Mouse (Mus musculus) thymus, postnatal 10 days (tissue): ENCODE results near the gene Fam192a.
A peak's percentile ranks its signal among the peaks of the same experiment; 100 is the strongest.

Experiments
- DNase-seq, 2 experiments: peaks; one replicate each; pipeline ENCODE4 v3.0.0; 2021; ENCODE audit warnings: low spot score in 2 of 2

Gene Fam192a

DNA sequence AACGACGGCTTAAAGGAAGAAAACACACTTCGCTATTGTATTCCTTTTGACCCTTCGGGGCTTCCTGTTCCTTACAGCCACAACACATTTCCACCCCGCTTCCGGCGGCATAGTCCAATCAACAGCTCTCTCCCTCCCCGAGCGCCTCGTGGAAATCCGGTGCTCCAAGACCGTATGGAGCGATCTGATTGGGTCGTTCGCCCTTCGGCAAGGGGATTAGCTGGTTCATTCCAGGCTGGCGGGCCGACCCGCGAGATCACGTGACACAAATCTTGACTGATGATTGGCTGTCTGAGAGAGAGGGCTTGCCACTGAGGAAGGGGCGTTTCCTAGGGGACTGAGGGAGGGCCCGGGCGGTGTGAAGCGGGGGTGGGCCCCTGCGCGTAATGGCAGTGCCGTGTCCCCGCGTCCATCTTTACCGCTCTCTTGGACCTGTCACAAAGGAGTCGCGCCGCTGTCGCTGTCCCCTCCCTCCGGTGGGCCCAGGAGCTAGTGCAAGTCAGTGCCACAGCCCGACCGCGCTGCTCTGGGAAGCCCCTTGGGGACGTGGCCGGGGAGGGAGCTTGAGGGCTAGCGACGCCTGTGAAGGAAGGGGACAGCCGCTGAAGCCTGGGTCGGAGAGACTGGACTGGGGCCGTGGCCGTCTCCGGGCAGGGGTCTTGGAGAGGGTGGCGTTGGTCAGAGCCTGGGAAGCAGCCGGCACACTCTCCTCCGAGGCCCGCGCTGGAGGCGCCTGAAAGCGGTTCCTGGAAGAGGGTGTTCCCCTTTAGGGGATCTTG is at the start of gene Fam192a, which contains the start of gene Rspry1:
Fam192a (minus strand) TSS at position 391 of the 779 bp plus-strand sequence.
Rspry1 (plus strand) TSS at position 331 of the 779 bp plus-strand sequence.
- peak; percentile 100 for DNase-seq

GRCm38 (mm10) chr8:94649496-94649895 is 47.7 kb upstream of the Fam192a start:
- no peak for DNase-seq

GRCm38 (mm10) chr8:94646165-94646564 is 44.4 kb upstream of the Fam192a start:
- DNase-seq: no peak

DNA sequence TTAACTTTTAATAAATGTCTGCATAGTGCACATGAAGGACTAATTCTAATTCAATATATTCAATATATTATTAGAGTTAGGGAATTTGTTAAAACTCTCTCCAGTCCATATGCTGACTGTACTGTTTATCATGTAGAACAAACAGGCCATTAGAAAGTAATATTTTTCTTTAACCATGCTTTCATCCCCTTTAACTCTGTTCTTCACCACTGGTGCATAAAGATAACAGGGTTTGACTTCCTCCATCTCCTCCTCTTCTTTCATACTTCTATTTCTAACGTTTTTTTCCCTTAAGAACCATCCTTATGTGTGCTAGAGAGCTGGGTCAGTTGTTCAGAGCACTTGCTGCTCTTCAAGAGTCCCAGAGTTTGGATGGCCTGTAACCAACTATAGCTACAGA is 43.4 kb upstream of the Fam192a start:
- no peak for DNase-seq

- no peak for DNase-seq
Observed at GRCm38 (mm10) chr8:94641938-94642337, 40.1 kb upstream of the Fam192a start.

DNA sequence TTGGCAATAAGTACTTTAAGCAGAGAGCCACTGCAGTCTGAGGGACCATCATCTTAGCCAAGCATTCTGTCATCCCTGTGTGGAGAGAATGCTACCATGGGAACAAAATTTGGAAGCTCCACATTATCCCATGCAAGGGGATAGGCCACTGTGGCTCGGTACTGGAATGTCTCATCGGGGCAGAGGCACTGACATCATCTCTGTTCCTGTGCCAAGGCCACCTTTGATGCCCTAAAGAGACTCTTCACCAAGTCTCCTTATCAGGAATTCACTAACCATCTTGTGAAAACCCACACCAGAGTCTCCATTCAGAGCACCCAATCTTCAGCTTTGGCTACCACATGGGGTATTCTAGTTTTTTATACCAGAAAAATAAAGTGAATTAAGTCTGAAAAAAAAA is 39.4 kb upstream of the Fam192a start:
- no peak for DNase-seq

DNA sequence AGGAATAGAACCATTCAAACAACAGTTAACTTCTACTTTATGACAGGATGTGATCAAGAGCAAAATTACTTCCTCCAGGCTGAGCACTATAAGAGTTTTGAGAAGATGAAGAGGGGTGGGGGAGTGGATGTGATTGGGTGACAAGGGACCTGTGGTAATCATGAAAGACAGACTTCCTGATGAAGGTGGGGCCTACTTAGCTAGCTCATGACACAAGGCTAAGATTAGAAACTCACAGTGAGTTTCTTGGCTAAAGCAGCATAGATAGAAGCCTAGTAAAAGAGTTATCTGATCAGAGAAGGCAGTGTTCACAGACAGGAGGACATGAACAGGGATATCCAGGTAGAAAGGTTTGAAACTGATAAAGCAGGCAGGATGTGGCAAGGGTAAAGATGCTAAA is 32.4 kb upstream of the Fam192a start:
- DNase-seq: peak; percentile 43 to 44

DNA sequence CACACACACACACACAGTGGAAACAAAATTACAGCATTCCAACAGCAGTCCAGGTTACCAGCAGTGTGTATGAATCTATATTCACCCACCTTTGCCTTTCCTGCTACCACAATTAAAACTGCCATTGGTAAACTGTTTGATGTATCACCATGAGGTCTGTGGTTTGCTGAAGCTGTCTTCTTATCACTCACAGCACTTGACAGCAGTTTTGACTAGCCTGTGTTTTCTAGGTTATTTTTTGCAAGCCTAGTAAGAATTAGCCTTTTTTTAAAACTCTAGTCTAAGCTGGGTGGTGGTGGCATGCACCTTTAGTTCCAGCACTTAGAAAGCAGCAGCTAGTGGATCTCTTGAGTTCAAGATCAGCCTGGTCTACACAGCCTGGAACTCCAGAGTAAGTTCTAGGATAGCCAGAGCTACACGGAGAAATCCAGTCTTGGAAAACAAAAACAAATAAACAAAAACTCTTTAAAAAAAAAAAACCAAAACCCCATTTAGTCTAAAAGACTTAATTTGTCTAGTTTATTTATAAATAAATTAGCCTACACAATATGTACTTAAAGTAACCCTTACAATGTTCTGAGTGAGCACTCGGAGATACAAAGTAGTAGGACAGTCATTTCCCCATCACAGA is 31.9 kb upstream of the Fam192a start:
- no peak for DNase-seq

GRCm38 (mm10) chr8:94624885-94625284 is 23.1 kb upstream of the Fam192a start:
- DNase-seq: no peak

- no peak for DNase-seq
Observed at GRCm38 (mm10) chr8:94607064-94607463, 5.3 kb upstream of the Fam192a start.

DNA sequence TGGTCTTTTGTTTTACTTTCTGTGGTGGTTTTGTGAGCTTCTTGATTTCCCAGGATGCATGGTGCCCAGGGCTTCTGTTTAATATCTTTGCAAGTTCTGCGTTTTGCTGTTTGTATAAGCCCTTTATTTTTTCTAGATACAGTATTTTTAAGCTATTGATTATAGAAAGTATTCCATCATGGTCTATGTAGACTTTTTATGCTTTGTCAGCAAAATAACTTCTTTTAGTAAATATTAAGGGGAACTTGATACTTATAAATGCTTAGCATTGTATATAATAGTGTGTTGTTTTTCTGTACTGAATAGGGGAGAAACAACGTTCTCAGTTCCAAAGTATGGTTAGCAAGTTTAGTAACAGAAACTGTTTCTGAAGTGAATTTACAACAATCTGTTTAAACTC is 2.2 kb upstream of the Fam192a start:
- no peak for DNase-seq

- peak in 1 of 2 experiments; percentile 32 for DNase-seq
Observed at GRCm38 (mm10) chr8:94602471-94603131, 804 bp upstream of the Fam192a start.

- peak; percentile 25 to 39 for DNase-seq
Observed at GRCm38 (mm10) chr8:94601034-94601606, 677 bp downstream of the Fam192a start.

GRCm38 (mm10) chr8:94600478-94600877 is 1.3 kb downstream of the Fam192a start:
- DNase-seq: no peak

DNA sequence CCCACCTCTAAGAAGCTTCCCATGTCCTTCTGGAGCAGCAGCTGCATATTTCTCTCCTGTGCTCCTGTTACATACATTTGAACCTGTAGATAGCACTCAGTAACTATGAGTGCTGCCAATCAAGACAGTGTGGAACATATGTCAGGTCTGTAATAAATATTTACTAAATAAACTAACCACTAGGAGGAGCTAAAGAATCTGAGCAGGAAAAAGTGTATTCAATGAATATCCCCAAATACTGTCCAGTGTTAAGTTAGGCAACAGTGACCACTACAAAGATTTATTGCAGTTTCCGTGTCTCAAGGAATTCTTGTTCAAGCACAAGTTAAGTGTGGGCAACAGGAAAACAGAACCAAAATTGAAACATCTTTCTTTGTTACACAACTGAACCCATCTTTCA is 7.6 kb downstream of the Fam192a start:
- DNase-seq: no peak

DNA sequence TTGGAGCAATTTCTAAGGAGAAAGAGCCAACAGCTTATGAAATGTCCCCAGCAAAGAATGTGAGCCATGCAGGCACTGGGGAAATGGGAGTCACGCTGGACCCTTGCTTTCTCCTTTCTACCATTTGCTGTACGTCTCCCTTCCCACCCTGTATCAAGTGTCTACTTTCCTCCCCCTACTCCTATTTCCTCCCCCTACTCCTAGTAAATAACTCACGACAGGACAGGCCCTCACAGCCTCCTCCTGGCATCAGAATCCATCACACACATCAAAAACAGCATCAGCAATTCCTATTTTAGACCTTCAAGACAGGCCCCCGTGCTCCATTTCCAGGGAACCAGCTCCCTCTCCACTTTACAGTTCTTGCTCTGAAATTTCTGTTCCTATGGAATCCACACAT is 10.1 kb downstream of the Fam192a start:
- DNase-seq: no peak

- DNase-seq: no peak
Observed at GRCm38 (mm10) chr8:94584238-94584817, 17.5 kb downstream of the Fam192a start.

DNA sequence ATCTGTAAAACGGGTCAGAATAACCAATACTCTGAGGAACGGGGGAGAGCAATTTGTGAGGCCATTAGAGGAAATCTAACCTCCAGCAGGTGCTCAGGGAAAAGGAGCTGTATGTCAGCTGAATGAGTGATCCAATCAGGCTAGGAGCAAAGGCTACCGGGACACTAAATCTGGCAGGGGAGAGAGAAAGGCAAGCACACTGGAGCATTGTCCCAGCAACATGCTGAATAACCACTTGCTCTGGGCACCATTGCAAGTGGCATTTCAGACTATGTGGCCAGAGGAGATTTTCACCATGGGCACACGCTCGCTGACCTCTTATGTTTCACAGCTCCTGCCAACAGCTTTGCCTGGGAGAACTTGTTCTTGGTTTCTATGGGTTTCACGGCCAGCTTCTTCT is 19.2 kb downstream of the Fam192a start:
- no peak for DNase-seq

DNA sequence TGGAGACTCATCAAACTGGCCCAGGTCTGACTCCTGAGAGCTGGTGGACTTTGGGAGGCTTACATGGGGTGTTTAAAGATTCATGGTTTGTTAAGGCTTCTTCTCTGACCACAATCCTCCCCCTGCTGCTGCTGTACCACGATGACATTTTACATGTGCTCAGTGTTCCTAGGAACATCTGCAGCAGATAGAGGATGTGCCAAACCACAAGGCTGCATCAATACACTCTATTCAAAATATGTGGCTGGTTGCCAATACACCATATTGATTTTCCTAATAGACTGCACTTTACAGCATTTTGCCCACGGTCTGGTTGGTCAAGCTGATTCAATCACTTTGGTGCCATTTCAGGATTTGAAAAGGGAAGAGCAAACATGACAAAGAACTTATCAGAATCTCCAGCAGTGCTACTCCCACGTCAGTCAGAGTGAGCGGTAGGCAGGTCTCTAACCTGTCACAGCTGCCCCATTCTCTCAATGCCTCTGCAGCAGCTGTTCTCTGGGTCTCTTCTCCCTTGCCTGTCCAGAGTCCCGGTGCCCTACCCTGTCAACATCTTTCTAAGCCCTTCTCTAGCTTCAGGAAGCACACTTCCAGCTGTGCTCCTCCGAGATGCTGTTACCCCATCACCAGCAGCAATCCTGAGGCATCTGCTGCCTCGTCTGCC is 19.8 kb downstream of the Fam192a start:
- DNase-seq: no peak

GRCm38 (mm10) chr8:94575148-94575547 is 26.6 kb downstream of the Fam192a start:
- DNase-seq: no peak

- no peak for DNase-seq
Observed at GRCm38 (mm10) chr8:94574159-94574907, 27.5 kb downstream of the Fam192a start.
